Mouse (Mus musculus): ENCODE measurements around the gene Vps25.

- TF ChIP-seq CTCF (IDR thresholded peaks at IDR 0.05; ENCODE audit: extremely low read depth, insufficient read depth, low read length) (no peak), POLR2A (IDR thresholded peaks at IDR 0.05; ENCODE audit: extremely low read depth, insufficient read depth, low read length) (no peak)
Observed at GRCm38 (mm10) chr11:101255826-101256775, 2.6 kb downstream of the Vps25 start.
